Mouse (Mus musculus) stomach, postnatal 0 days (tissue): ENCODE measurements at regions not wholly inside any gene's neighbourhood (a gene's known extent, or its start where the extent isn't known, plus 50 kb on each side); places are given as distances from the start of the nearest gene placed in this dataset.

Experiments used
- ATAC-seq: fragments of 200-750 bp; cut with Nextera tagmentation; 2 replicates; pipeline ENCODE4 v1.8.0; 2017; ENCODE audit not compliant: low FRiP score, low TSS enrichment
- DNase-seq: peaks from one replicate; pipeline ENCODE4 v3.0.0-alpha.2; 2016; ENCODE audit warnings: low spot score
- H3K27ac ChIP-seq: fragments of 300-500 bp; sonication (generic); replicated peaks from 2 replicates; pipeline ENCODE4 v1.5.1; 2014; ENCODE audit warnings: mild to moderate bottlenecking, control low read depth
- H3K27me3 ChIP-seq: fragments of 300-500 bp; sonication (generic); 2 replicates; pipeline ENCODE4 v1.6.1; 2014; ENCODE audit warnings: low read length; ENCODE audit not compliant: control insufficient read depth, insufficient read depth
- H3K36me3 ChIP-seq: fragments of 300-500 bp; sonication (generic); 2 replicates; pipeline ENCODE4 v1.6.1; 2014; ENCODE audit warnings: low read length, mixed read lengths; ENCODE audit not compliant: control insufficient read depth, insufficient read depth
- H3K4me1 ChIP-seq: fragments of 300-500 bp; sonication (generic); replicated peaks from 2 replicates; pipeline ENCODE4 v1.6.1; 2014; ENCODE audit warnings: antibody characterized with exemption; ENCODE audit not compliant: control insufficient read depth, insufficient read depth
- H3K4me2 ChIP-seq: fragments of 300-500 bp; sonication (generic); replicated peaks from 2 replicates; pipeline ENCODE4 v1.6.1; 2014; ENCODE audit warnings: low read depth, mild to moderate bottlenecking, control low read depth, moderate library complexity
- H3K4me3 ChIP-seq: fragments of 300-500 bp; sonication (generic); 2 replicates; pipeline ENCODE4 v1.5.1; 2014; ENCODE audit warnings: low read depth, low read length, control low read depth
- H3K9ac ChIP-seq: fragments of 300-500 bp; sonication (generic); 2 replicates; pipeline ENCODE4 v1.6.1; 2014; ENCODE audit warnings: mild to moderate bottlenecking, low read length, control low read depth, mixed read lengths
- H3K9me3 ChIP-seq: fragments of 300-500 bp; sonication (generic); 2 replicates; pipeline ENCODE4 v1.6.1; 2016; ENCODE audit warnings: low read length; ENCODE audit not compliant: control insufficient read depth
- CTCF ChIP-seq: IDR thresholded peaks from 2 replicates; pipeline ENCODE4 v1.5.1; 2016; ENCODE audit warnings: antibody characterized with exemption, low read depth, mild to moderate bottlenecking, moderate library complexity
- EP300 ChIP-seq: optimal IDR thresholded peaks from 2 replicates; pipeline ENCODE3; 2016; ENCODE audit warnings: antibody characterized with exemption
- WGBS: fragments of 180-500 bp; shearing (Covaris S2); extraction: QIAGEN DNeasy Blood & Tissue Kit; methylation state at CpG from one replicate; pipeline ENCODE4 v1.1.7; 2014; 5-methylcytosine and 5-hydroxymethylcytosine counted together

- H3K9ac ChIP-seq, result no peak overlapping the region
- no peaks in the 10 kb centered on the region for H3K9me3 ChIP-seq
- H3K27ac ChIP-seq, result no peak overlapping the region
- H3K4me2 ChIP-seq, result no peak overlapping the region
- no peak for DNase-seq
- no peak for TF ChIP-seq EP300
- no peak for TF ChIP-seq CTCF
- H3K36me3 ChIP-seq, result no peaks in the 10 kb centered on the region
- H3K4me1 ChIP-seq, result no peaks in the 10 kb centered on the region
- H3K4me3 ChIP-seq, result no peak overlapping the region
- no peak for ATAC-seq
- H3K27me3 ChIP-seq, result no peaks in the 10 kb centered on the region
- WGBS, result 50% methylated on average over 5 of the region's 5 CpGs
Measured at GRCm38 (mm10) chr14:80731194-80731593, 747.3 kb downstream of the Olfm4 start.
